Mouse (Mus musculus): ENCODE results near the gene Saa3.
"Not testable (repeated sequence)": the region's sequence is repeated elsewhere in the genome, so short reads cannot be mapped to it uniquely, and the experiment has no call there.

Saa3 gene

DNA sequence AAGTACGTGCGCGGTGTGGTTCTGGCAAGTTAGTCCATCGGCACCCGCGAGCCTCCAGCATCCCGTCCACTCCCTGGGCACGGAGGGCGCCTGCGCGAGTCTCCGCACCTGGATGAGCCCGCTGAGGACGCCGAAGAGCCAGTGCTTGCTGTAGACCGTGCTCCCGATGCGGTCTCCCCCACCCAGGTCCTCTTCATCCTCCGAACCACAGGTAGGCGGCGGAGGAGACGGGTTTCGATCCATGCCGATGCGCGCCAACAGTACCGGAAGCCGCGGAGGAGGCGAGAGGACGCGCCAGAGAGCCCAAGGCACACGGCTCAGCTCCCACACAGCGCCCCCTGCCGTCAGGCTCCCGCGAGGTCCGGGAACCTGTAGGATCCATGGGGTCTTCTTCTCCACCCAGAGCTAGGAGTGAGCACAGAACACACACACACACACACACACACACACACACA, 5.1 kb downstream of the Saa3 start, which contains the start of gene Saal1:
Gene Saal1, minus strand, starts transcription at position 291 of the 455 bp plus-strand sequence.
- peak; percentile 95 for DNase-seq

DNA sequence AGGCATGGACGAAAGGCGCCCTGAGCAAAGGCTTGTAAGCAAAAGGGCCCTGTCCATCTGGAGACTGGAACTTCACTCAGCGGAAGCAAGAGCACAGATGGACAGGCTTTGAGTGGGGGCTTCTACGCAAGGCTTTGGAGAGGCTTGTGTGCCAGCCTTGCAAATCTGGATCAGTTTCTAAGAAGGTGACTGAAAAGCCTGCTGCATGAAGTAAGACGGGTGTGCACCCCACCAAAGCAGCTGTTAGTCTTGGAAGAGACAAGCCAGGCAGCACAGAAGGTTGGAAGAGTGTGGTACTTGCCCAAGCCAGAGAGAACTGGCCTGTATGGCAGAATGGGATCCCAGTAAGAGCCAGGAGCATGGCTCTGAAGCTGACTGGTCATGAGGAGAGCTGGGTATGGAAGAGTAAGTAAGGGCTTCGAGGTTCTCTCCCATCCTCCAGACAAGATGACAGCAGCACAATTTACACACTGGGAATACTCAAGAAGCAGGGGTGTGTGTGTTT, 14.9 kb downstream of the Saa3 start:
- DNase-seq, result no peak

DNA sequence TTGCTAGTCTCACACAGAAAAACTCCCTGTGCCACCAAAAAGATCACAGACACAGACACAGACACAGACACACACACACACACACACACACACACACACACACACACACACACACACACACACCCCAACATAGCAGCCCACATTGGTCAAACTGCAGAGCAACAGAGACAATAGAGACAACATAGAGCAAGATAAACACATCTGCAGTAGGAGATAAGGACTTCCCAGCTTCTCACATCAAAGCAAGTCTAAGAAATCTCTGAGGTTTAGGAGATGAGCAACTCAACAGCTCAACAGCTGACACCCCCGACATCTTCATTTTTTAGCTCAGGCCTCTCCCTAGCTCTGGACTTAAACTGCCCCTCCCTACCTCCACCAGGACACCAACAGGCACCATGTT, 18.7 kb downstream of the Saa3 start:
- no peak for DNase-seq

DNA sequence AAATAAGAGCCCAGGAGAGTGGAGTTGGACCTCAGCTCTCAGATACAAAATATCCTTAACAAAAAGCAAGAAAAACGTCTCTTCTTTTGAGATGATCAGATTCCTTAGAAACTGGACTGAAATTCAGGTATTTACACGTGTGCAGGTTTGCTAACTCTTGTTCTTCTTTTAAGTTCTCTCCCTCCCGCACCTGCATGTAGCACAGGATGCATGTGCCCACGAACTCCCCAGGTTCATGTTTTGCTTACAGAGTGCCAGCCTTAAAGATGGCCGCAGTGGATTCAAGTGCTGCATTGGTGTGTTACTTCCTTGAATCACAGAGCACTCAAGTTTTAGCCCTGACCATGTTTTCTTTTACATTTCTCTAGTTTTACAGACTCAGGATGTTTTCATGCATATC, 28.7 kb downstream of the Saa3 start:
- no peak for DNase-seq

DNA sequence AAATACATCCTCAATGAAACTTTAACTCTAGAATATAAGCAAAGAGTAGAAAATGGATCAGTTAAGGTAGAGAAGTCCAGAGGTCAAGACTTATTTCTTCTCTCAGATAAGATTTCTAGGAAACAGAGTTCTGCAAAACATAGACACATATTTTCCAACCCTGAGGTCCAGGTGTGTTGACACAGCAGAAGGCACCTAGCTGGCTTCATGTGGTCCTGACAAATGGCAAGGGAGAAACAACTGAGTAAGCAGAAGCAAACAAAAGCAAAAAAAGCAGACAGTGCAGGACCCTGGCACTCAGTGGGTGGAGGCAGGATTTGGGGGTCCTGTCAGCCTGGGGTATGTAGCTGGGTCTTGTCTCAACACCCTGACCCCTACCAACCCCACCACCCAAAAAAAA, 34.8 kb downstream of the Saa3 start:
- DNase-seq, result no peak

DNA sequence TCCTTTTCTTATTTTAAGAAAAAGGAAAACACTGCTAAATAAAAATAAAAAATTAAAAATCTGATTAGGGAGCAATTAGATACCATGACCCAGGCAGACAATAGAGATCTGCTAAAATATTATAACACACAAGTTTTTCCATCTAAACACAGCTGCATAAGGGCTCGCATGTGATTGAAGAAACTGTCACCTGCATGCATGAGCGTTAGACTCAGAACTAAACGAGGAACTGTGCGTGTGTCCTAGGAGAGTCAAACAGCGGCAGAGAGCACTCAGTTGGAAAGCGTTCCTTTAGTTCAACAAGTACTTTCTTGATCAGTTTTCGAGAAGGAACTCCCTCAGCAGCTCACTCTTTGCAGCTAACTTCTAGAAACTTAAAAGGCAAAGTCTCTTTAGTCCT, 36.5 kb downstream of the Saa3 start:
- not testable (repeated sequence) for DNase-seq

DNA sequence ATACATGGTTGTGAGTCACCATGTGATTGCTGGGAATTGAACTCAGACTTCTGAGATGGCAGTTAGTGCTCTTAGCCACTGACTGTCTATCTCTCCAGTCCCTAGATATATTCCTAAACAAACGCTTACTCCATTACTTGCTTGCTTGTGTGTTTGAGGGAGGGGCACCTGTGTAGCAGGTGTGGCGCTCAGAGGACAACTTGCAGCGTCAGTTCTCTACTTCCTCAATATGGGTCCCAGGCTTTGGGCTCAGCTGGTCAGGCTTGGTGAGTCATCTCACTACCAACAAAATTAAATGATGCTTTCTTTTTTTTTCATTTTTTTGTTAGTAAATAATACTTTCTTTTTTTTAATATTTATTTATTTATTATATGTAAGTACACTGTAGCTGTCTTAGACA, 37.1 kb downstream of the Saa3 start:
- no peak for DNase-seq

DNA sequence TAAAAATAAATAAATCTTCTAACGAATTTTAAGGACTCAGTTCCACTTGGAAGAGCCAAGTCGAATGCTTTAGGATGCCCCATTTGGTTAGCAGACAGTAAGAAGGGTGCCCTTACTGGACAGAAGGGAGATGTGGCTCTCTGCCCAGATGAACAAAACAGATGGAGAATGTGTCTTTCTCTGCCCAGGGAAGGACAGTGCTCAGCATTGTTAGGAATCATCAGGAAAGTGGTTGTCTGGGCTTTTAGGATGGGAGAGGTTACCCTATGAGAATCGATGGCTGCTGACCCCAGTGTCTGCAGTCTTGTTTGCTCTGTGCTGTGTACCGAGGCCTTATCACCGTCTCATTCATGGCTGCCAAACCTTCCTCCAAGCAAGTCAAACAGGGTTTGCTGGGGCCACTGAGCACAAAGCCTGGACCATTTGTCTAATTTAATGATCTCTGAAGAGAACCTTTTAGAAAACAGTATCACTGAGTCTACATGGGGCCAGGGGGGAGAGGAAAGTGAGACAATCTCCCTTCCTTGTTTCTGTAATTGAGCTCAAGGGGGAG, 38.6 kb downstream of the Saa3 start:
- no peak for DNase-seq

DNA sequence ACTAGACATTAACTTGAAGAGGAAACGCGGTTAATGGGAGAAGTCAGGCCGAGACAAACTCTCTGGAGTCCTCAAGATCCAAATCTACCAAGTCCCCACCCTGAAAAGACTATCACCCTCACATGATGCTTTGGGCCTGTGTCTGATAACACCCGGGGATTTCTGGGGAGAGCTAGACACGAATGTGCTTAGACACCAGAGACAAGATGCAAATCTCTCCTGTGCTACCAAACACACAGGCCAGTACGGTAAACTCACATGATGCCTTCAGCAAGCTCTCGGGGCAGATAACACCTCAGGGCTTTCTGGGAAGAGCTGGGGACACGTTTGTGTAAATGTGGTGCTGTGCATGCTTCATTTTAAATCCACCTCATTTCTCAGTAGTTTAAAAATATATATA, 39.6 kb downstream of the Saa3 start:
- DNase-seq, result no peak

DNA sequence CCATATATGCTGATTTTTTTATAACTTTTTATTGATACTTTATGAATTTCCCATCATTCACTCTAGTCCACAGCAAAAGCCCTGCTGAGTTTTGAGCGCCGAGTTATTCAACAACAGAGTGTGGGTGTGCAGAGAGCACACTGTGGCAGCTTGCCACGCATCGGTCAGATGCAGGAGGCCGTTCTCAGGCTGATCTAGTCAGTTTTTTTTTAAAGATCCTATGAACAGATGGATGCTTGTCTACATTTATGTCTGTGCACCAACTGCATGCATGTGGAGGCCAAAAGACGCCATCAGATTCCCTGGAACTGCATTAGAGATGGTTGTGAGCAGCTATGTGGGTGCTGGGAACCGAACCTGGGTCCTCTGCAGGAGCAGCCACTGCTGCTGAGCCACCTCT, 40.4 kb downstream of the Saa3 start:
- no peak for DNase-seq

DNA sequence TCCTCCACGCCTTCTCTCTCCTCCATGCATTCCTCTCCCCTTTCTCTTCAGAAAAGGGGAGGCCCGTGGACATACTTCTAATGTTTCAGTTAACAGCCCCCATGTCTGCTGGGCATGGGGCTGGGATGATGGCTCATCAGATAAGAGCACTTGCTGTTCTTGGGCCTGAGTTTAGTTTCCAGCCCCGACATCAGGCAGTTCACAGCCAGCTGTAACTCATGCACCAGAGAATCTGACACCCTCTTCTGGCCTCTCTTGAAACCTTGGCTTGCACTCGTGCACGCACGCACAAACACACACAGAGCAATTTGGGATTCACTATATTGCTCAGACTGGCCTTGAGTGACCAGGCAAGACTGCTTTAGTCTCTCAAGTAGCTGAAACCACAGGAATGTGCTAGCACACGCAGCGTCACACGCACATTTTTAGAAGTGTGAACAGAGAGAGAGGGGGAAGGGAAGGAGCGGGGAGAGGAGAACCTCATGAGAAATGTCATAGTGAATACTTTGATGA, 43.3 kb downstream of the Saa3 start, which contains the start of gene Tph1:
Gene Tph1, minus strand, starts transcription at position 378 of the 513 bp plus-strand sequence.
- peak; percentile 6 to 14 for DNase-seq

DNA sequence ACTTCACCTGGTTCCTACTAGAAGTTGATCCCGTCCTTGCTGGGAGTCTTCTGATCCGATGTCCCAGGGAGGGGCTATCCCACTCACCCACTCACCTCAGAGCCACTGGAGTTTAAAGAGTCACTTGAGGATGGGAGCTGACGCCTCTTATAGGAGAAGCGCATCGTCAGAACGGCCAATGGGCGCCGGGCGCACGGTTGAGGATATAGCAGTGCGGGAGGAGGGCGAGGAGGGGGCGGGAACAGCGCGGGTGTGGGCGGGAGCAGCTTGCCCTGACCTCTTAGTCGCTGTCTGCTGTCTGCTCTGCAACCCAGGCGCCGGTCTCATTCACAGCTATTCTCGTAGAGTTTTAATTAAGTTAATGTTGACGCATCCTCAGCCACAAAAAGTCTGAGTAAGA, 48.2 kb downstream of the Saa3 start:
- DNase-seq, result peak; percentile 24 to 43

DNA sequence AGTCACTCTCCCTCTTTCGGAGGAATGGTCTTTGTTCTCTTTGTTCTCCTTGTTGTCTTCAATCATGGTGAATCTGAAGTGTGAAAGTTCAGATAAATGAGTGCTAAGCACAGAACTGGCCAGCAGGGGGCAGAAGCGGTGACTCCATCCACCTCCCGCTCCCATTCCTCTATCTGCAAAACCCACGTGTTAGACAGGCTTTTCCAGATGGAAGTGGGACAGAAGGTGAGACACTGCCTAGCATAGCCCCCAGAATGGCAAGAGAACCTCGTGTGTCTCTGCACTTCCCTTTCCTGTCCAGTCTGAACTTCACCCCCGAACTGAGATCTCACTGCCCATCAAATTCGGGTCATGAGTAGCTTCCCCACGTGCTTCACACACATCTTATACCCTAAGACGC, 50.3 kb downstream of the Saa3 start:
- peak; percentile 58 to 65 for DNase-seq
